In the genomic region with DNA sequence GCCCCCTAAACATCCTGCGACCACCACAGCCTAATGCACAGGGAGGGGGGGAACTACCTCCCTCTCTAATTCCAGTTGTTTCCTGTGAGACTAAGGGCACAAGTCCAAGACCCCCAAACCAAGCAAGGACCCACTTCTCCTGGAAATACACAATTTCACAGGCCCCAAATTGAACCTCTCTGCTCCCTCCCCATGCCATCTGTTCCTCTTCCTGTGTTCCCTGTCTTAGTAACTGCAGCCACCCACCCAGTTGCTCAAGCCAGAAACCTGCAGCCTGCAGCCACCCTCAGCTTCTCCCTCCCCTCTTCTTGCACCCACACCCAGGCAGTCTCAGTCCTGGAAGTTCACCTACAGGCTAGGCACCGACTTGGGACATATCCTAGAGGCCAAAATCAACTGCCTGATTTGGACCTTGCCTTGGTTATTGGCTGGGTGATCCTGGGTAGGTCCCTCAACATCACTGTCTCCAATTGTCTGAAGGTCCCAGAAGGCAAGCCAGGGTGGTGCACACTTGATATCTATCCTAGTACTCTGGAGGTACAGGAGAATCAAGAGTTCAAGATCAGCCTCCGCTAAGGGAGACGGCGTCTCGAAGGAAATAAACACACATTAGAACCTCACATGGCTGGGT, we compare ENCODE assay signal across 12 mouse cellular contexts. TPM values are rescaled to one million over a fixed set of nuclear protein-coding genes. Genes with fewer than 3 reads are reported as not detected.
DNase-seq lines count a peak whose midpoint lies in the region; ATAC-seq and TF ChIP-seq lines count a peak whose summit lies in the region.
"Had no signal": no experiment of that assay in that cellular context is flagged by ENCODE, and none has a peak within 500 bp of the region (broad histone marks: within the 10 kb centered on the region; RNA-seq: fewer than 3 reads in every experiment).

No protein-coding gene starts in this region.

- no peak for TF ChIP-seq EP300 in liver, postnatal 0 days (IDR thresholded peaks at IDR 0.05; ENCODE audit: low read depth)

- TF ChIP-seq CTCF in liver, postnatal 0 days (IDR thresholded peaks at IDR 0.05; ENCODE audit: low read depth), result no peak
- TF ChIP-seq CTCF in midbrain, postnatal 0 days (IDR thresholded peaks at IDR 0.05), result no peak

- H3K9ac ChIP-seq in liver, postnatal 0 days (replicated peaks), result peak overlapping the region; percentile 26; the same call in 1 of the 2 replicates
- no peak overlapping the region for H3K9ac ChIP-seq in midbrain, postnatal 0 days (replicated peaks; ENCODE audit: low read length, poor library complexity, severe bottlenecking)

- H3K9me3 ChIP-seq in liver, postnatal 0 days (ENCODE audit: low read length), result no peaks in the 10 kb centered on the region
- no peaks in the 10 kb centered on the region for H3K9me3 ChIP-seq in midbrain, postnatal 0 days (ENCODE audit: low read length)

- H3K36me3 ChIP-seq in liver, postnatal 0 days (replicated peaks; ENCODE audit: insufficient read depth, low read length), result peaks cover 15% of the 10 kb centered on the region
- H3K36me3 ChIP-seq in midbrain, postnatal 0 days (ENCODE audit: insufficient read depth, low read length), result no peaks in the 10 kb centered on the region

- 0 out of 2 replicates have a peak, but pooled peaks cover under 1% of the 10 kb centered on the region for H3K27me3 ChIP-seq in liver, postnatal 0 days (ENCODE audit: insufficient read depth, low read length)
- H3K27me3 ChIP-seq in midbrain, postnatal 0 days (ENCODE audit: insufficient read depth, low read length), result peaks cover 7% of the 10 kb centered on the region

- 66% methylated on average over 6 of the region's 6 CpGs for WGBS in liver, postnatal 0 days (ENCODE audit: insufficient replicate concordance)
- 88% methylated on average over 6 of the region's 6 CpGs for WGBS in midbrain, postnatal 0 days

- peaks cover 51% of the 10 kb centered on the region for H3K4me1 ChIP-seq in liver, postnatal 0 days (ENCODE audit: insufficient read depth)
- H3K4me1 ChIP-seq in midbrain, postnatal 0 days (ENCODE audit: insufficient read depth, low read length), result peaks cover 16% of the 10 kb centered on the region; the same call in 1 of the 2 replicates

- peak; percentile 64 for DNase-seq in cerebellum, adult 11-12 months
- no peak for DNase-seq in cerebellum, postnatal 4 days (ENCODE audit: low spot score in 2 of 2)
- peak; percentile 65 to 80 for DNase-seq in left cerebral cortex, adult 18-20 months (ENCODE audit: low spot score in 2 of 2)
- DNase-seq in left cerebral cortex, postnatal 4 days, result no peak
- peak; percentile 29 to 41 for DNase-seq in cerebellum, postnatal 14 days
- no peak for DNase-seq in liver, postnatal 0 days
- DNase-seq in adrenal gland, adult 2 months, result no peak
- no peak for DNase-seq in midbrain, postnatal 0 days (ENCODE audit: low spot score)
- DNase-seq: adrenal gland, postnatal 25 days; kidney, adult 11 months had no signal

- no peak overlapping the region; the same call in 1 of the 2 replicates for H3K4me3 ChIP-seq in liver, postnatal 0 days (ENCODE audit: low read depth, low read length)
- no peak overlapping the region for H3K4me3 ChIP-seq in midbrain, postnatal 0 days (ENCODE audit: low read depth, low read length)
- H3K4me3 ChIP-seq: erythroblast, embryonic 14.5 days had no signal

- no peak for ATAC-seq in liver, postnatal 0 days
- no peak for ATAC-seq in midbrain, postnatal 0 days (ENCODE audit: low FRiP score)

- peak overlapping the region; percentile 55 for H3K4me2 ChIP-seq in liver, postnatal 0 days (ENCODE audit: low read depth, low read length)
- no peak overlapping the region for H3K4me2 ChIP-seq in midbrain, postnatal 0 days (ENCODE audit: low read depth, low read length, poor library complexity, severe bottlenecking)

- H3K27ac ChIP-seq in liver, postnatal 0 days (ENCODE audit: low read depth), result peak overlapping the region; percentile 71
- H3K27ac ChIP-seq in midbrain, postnatal 0 days (ENCODE audit: low read depth, low read length), result no peak overlapping the region
- H3K27ac ChIP-seq: macrophage had no signal

- intact Hi-C loops in left cerebral cortex, postnatal 4 days (cut with DNase I), result no loop called here

RNA-seq across cellular contexts. Expression of gene Csrnp1, which starts 5.5 kb away (rescaled TPM):
- 10 to 100 TPM; 20.5 to 26.8 TPM for total RNA-seq in left cerebral cortex, adult 18-20 months (2021)
- 1 to 10 TPM; 2.9 to 3.7 TPM for total RNA-seq in left cerebral cortex, postnatal 4 days (2021)
- polyA plus RNA-seq in liver, postnatal 0 days (2015; fragmentation: Nextera tagmentation; extraction: Ambion mirVana), result 2.9 and 3.4 TPM in 2 replicates
- total RNA-seq in adrenal gland, adult 2 months (2021), result 10 to 100 TPM; 18.7 to 26.5 TPM
- polyA plus RNA-seq in adrenal gland, adult 2 months (2012; rRNA removed), result 45.6 and 51.3 TPM in 2 replicates
- 1.7 and 1.9 TPM in 2 replicates for total RNA-seq in midbrain, postnatal 0 days (2014; rRNA removed)
- polyA plus RNA-seq in midbrain, postnatal 0 days (2015; fragmentation: Nextera tagmentation; extraction: Ambion mirVana), result 0.91 and 1.1 TPM in 2 replicates

RNA-seq across cellular contexts. Expression of gene Ttc21a, which starts 41.5 kb away (rescaled TPM):
- under 1 TPM; 0.19 to 0.49 TPM for total RNA-seq in left cerebral cortex, adult 18-20 months (2021)
- 1 to 10 TPM; 1.4 to 1.5 TPM for total RNA-seq in left cerebral cortex, postnatal 4 days (2021)
- polyA plus RNA-seq in liver, postnatal 0 days (2015; fragmentation: Nextera tagmentation; extraction: Ambion mirVana), result 0.09 and 0.22 TPM in 2 replicates
- total RNA-seq in adrenal gland, adult 2 months (2021), result under 1 TPM in 1 of 2 experiments, not detected in 1; 0.17 TPM
- polyA plus RNA-seq in adrenal gland, adult 2 months (2012; rRNA removed), result 0.04 TPM in 2 replicates
- total RNA-seq in midbrain, postnatal 0 days (2014; rRNA removed), result 4.6 and 4.9 TPM in 2 replicates
- polyA plus RNA-seq in midbrain, postnatal 0 days (2015; fragmentation: Nextera tagmentation; extraction: Ambion mirVana), result 1.1 and 1.4 TPM in 2 replicates
- polyA plus RNA-seq: erythroblast, embryonic 14.5 days had no signal

RNA-seq across cellular contexts. Expression of gene Gorasp1, which starts 41.6 kb away (rescaled TPM):
- 10 to 100 TPM; 37.1 to 38.2 TPM for total RNA-seq in left cerebral cortex, adult 18-20 months (2021)
- total RNA-seq in left cerebral cortex, postnatal 4 days (2021), result 10 to 100 TPM; 20.2 to 22.8 TPM
- polyA plus RNA-seq in liver, postnatal 0 days (2015; fragmentation: Nextera tagmentation; extraction: Ambion mirVana), result 6.8 and 8.8 TPM in 2 replicates
- total RNA-seq in adrenal gland, adult 2 months (2021), result 10 to 100 TPM; 15.1 to 31.9 TPM
- polyA plus RNA-seq in adrenal gland, adult 2 months (2012; rRNA removed), result 26.6 and 30.5 TPM in 2 replicates
- total RNA-seq in midbrain, postnatal 0 days (2014; rRNA removed), result 19.0 and 22.2 TPM in 2 replicates
- polyA plus RNA-seq in midbrain, postnatal 0 days (2015; fragmentation: Nextera tagmentation; extraction: Ambion mirVana), result 25.0 and 26.2 TPM in 2 replicates

RNA-seq across cellular contexts. Expression of gene Xirp1, which starts 44.5 kb away (rescaled TPM):
- total RNA-seq in left cerebral cortex, adult 18-20 months (2021), result under 1 TPM; 0.07 to 0.12 TPM
- under 1 TPM in 1 of 2 experiments, not detected in 1; 0.06 TPM for total RNA-seq in left cerebral cortex, postnatal 4 days (2021)
- polyA plus RNA-seq in liver, postnatal 0 days (2015; fragmentation: Nextera tagmentation; extraction: Ambion mirVana), result 0.13 TPM in 2 replicates
- under 1 TPM; 0.37 to 0.48 TPM for total RNA-seq in adrenal gland, adult 2 months (2021)
- 0.03 and 0.04 TPM in 2 replicates for polyA plus RNA-seq in adrenal gland, adult 2 months (2012; rRNA removed)
- total RNA-seq in midbrain, postnatal 0 days (2014; rRNA removed), result 0.05 TPM in 1 of 2 replicates, not detected in the other
- polyA plus RNA-seq in midbrain, postnatal 0 days (2015; fragmentation: Nextera tagmentation; extraction: Ambion mirVana), result not detected in 2 replicates
- polyA plus RNA-seq: erythroblast, embryonic 14.5 days; macrophage had no signal

Comparison
In these comparisons a context has a peak if more than half of its experiments do, and no peak if none do; other contexts are left out.
1. DNase-seq: peak in cerebellum, adult 11-12 months (single experiment), left cerebral cortex, adult 18-20 months (2 of 2) and cerebellum, postnatal 14 days (2 of 2); none in cerebellum, postnatal 4 days (0 of 2), left cerebral cortex, postnatal 4 days (single experiment), liver, postnatal 0 days (single experiment), adrenal gland, adult 2 months (single experiment) and midbrain, postnatal 0 days (single experiment).